In the genomic region with DNA sequence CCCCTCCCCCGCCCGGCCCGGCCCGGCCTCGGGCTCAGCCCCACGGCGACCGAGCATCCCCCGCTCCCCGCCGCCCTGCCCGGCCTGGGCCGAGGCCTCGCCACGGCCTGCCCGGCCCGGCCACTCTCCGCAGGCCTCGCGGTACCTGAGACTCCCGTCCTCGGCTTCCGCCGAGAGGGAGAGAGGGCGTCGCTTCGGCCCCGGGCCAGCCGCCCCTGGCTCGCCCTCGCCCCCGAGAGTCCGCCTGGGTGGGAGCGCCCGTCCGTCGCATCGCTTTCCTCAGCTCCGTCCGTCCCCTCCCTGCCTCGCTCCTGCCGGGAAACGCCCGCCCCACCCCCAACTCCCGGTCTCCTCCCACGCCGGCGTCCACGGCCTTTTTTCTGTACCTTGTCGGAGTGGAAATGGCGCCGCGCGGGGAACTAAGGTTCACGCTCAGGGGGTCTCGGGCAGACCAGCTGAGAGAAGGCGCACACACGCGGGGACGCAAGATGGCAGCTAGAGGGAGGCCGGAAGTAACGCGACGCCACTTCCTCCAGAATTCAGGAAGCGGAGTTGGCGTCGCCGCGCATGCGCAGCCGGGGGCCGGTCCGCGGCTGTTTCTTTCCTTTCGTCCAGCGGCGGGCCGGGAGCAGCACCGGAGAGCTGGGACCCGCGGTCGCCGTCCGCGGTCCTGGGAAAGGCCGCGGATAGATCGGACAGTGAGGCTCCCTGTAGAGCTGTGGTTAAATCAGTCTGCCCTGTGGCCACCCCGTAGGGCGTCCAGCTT, we compare ENCODE assay signal across 8 mouse cellular contexts. TPM values are rescaled to one million over a fixed set of nuclear protein-coding genes. Genes with fewer than 3 reads are reported as not detected.
A peak's percentile ranks its signal among the peaks of the same experiment; 100 is the strongest.
DNase-seq lines count a peak whose midpoint lies in the region; ATAC-seq and TF ChIP-seq lines count a peak whose summit lies in the region.

A gene (minus strand): TSS at position 527 of the 766 bp plus-strand sequence.

- peaks cover 29% of the 10 kb centered on the region for H3K36me3 ChIP-seq in kidney, embryonic 14.5 days (ENCODE audit: control insufficient read depth, insufficient read depth, low read length)
- peaks cover 24% of the 10 kb centered on the region for H3K36me3 ChIP-seq in limb, embryonic 15.5 days

- WGBS in kidney, embryonic 14.5 days = under 1% methylated on average over 79 of the region's 90 CpGs
- under 1% methylated on average over 63 of the region's 90 CpGs for WGBS in limb, embryonic 15.5 days

- no peak for TF ChIP-seq CTCF in bone marrow macrophage, adult 2 months (IDR thresholded peaks at IDR 0.05; ENCODE audit: low read depth, low read length)
- TF ChIP-seq CTCF in embryonic fibroblast, embryonic 13.5 days (IDR thresholded peaks at IDR 0.05; ENCODE audit: borderline replicate concordance, insufficient read depth, low read length) = no peak

- H3K9ac ChIP-seq in kidney, embryonic 14.5 days (ENCODE audit: low read depth, low read length) = peak within 1 kb of the TSS; percentile 100
- H3K9ac ChIP-seq in limb, embryonic 15.5 days = peak within 1 kb of the TSS; percentile 95

- TF ChIP-seq POLR2A in bone marrow macrophage, adult 2 months (IDR thresholded peaks at IDR 0.05; ENCODE audit: borderline replicate concordance, low read depth, low read length) = no peak
- peak; percentile 68; the same call in 1 of the 2 replicates for TF ChIP-seq POLR2A in embryonic fibroblast, embryonic 13.5 days (IDR thresholded peaks at IDR 0.05; ENCODE audit: low read depth, low read length)

- peak; percentile 93 for ATAC-seq in kidney, embryonic 14.5 days (ENCODE audit: low FRiP score, low TSS enrichment)
- peak; percentile 87 for ATAC-seq in limb, embryonic 15.5 days (ENCODE audit: insufficient number of reproducible peaks, low FRiP score, low TSS enrichment, low read depth)

- H3K9me3 ChIP-seq in kidney, embryonic 14.5 days (ENCODE audit: control insufficient read depth, low read length) = no peaks in the 10 kb centered on the region
- H3K9me3 ChIP-seq in limb, embryonic 15.5 days = no peaks in the 10 kb centered on the region

- peak within 1 kb of the TSS; percentile 88 for H3K4me3 ChIP-seq in bone marrow macrophage, adult 2 months (ENCODE audit: insufficient read depth, low read length)
- peak within 1 kb of the TSS; percentile 83 for H3K4me3 ChIP-seq in embryonic fibroblast, embryonic 13.5 days (ENCODE audit: insufficient read depth, low read length)
- H3K4me3 ChIP-seq in kidney, embryonic 14.5 days (ENCODE audit: low read length) = peak within 1 kb of the TSS; percentile 99
- H3K4me3 ChIP-seq in limb, embryonic 15.5 days = peak within 1 kb of the TSS; percentile 97

- peak within 1 kb of the TSS; percentile 65 for H3K4me2 ChIP-seq in kidney, embryonic 14.5 days (replicated peaks; ENCODE audit: low read depth, low read length)
- H3K4me2 ChIP-seq in limb, embryonic 15.5 days = peak within 1 kb of the TSS; percentile 49

- H3K27me3 ChIP-seq in kidney, embryonic 14.5 days (ENCODE audit: control insufficient read depth, insufficient read depth, low read length) = no peaks in the 10 kb centered on the region
- H3K27me3 ChIP-seq in limb, embryonic 15.5 days = no peaks in the 10 kb centered on the region

- H3K27ac ChIP-seq in bone marrow macrophage, adult 2 months (ENCODE audit: insufficient read depth, low read depth, low read length) = peak within 1 kb of the TSS; percentile 77
- peak within 1 kb of the TSS; percentile 60 for H3K27ac ChIP-seq in embryonic fibroblast, embryonic 13.5 days (ENCODE audit: insufficient read depth, low read length)
- peak within 1 kb of the TSS; percentile 91 for H3K27ac ChIP-seq in kidney, embryonic 14.5 days (ENCODE audit: low read depth, low read length)
- peak within 1 kb of the TSS; percentile 94 for H3K27ac ChIP-seq in limb, embryonic 15.5 days

- peak; percentile 95 for DNase-seq in A20 (ENCODE audit: low read depth, low spot score)
- peak; percentile 91 to 93 for DNase-seq in heart, adult 9 months (ENCODE audit: low spot score in 2 of 2)
- DNase-seq in monocyte, adult 2 months (ENCODE audit: low read depth in 1 of 2, low spot score in 2 of 2) = peak; percentile 74 to 84
- DNase-seq in spleen, postnatal 36 days (ENCODE audit: low spot score in 2 of 2) = peak; percentile 90 to 92

- peaks cover 10% of the 10 kb centered on the region for H3K4me1 ChIP-seq in bone marrow macrophage, adult 2 months (ENCODE audit: control insufficient read depth, insufficient read depth, low read length)
- no peaks in the 10 kb centered on the region; the same call in none of the 2 replicates for H3K4me1 ChIP-seq in embryonic fibroblast, embryonic 13.5 days (ENCODE audit: control insufficient read depth, insufficient read depth, low read length)
- peaks cover 14% of the 10 kb centered on the region for H3K4me1 ChIP-seq in kidney, embryonic 14.5 days (ENCODE audit: control insufficient read depth, insufficient read depth, low read length)
- peaks cover 16% of the 10 kb centered on the region for H3K4me1 ChIP-seq in limb, embryonic 15.5 days

RNA-seq across cellular contexts. Expression of the gene that starts here (rescaled TPM):
- 440 and 511 TPM in 2 replicates for polyA plus RNA-seq in bone marrow macrophage, adult 2 months (2012; ENCODE audit: insufficient read depth, insufficient read length, missing spikeins)
- 715 and 807 TPM in 2 replicates for polyA plus RNA-seq in embryonic fibroblast, embryonic 13.5 days (2011; ENCODE audit: insufficient read length, low read depth, missing spikeins)
- polyA plus RNA-seq in kidney, embryonic 14.5 days (2014; fragmentation: Nextera tagmentation; extraction: Ambion mirVana) = 811 and 923 TPM in 2 replicates
- polyA plus RNA-seq in limb, embryonic 15.5 days (2015; fragmentation: Nextera tagmentation; extraction: Ambion mirVana) = 590 and 660 TPM in 2 replicates

Comparison
In these comparisons a context has a peak if more than half of its experiments do, and no peak if none do; other contexts are left out.
1. Peak in every context shown above with its lines: DNase-seq, ATAC-seq, H3K4me3 ChIP-seq and H3K27ac ChIP-seq.